Mouse (Mus musculus) layer of hippocampus, postnatal 10 days (tissue): ENCODE data around the gene Cacna1s. TPM values are rescaled to one million over a fixed set of nuclear protein-coding genes. Genes with fewer than 3 reads are reported as not detected.

Source experiments
- DNase-seq, 2 experiments: peaks; one replicate each; pipeline ENCODE4 v3.0.0; 2021; ENCODE audit warnings: low spot score in 2 of 2
- long read RNA-seq: library from polyadenylated mRNA; stranded (forward); transcript quantifications from one replicate; pipeline ENCODE4 v2.0.0, GENCODE M21; 2023
- total RNA-seq, 2 experiments: library from RNA; stranded (reverse); gene quantifications; 2 replicates each; pipeline ENCODE4 v1.2.3; 2021

The Cacna1s gene
- 1 to 10 TPM in 1 of 2 experiments, under 1 TPM in 1; 0.80 to 1.3 TPM for total RNA-seq
- long read RNA-seq, partial matches to known transcripts: 0 of 1 reads
- long read RNA-seq, other reads (novel, unspliced or antisense): 0 of 1 reads

DNA sequence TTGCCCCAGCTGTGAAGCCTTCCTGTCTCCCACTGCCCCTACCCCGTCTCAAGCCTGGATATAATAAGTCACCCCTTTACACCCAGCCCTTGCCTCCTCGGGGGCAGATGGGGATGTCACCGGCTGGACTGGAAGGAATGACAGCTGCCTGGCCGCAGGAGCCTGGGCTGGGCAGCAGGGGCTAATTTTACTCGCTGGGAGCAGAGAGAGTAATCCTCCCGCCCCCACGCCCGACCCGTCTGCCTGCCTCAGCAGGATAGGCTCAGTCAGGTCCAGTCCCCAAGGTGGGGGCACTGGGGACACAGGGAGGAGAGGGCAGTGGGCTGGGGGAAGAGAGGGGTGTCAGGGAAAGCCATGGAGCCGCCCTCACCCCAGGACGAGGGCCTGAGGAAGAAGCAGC is at the start of gene Cacna1s:
TSS of gene Cacna1s (plus strand) at position 204 of the 400 bp plus-strand sequence.
- no peak for DNase-seq

GRCm38 (mm10) chr1:136006292-136006748 is 46.2 kb upstream of the Cacna1s start, which contains the start of gene Igfn1:
Gene Igfn1 (minus strand): TSS chr1:136006342.
- no peak for DNase-seq

DNA sequence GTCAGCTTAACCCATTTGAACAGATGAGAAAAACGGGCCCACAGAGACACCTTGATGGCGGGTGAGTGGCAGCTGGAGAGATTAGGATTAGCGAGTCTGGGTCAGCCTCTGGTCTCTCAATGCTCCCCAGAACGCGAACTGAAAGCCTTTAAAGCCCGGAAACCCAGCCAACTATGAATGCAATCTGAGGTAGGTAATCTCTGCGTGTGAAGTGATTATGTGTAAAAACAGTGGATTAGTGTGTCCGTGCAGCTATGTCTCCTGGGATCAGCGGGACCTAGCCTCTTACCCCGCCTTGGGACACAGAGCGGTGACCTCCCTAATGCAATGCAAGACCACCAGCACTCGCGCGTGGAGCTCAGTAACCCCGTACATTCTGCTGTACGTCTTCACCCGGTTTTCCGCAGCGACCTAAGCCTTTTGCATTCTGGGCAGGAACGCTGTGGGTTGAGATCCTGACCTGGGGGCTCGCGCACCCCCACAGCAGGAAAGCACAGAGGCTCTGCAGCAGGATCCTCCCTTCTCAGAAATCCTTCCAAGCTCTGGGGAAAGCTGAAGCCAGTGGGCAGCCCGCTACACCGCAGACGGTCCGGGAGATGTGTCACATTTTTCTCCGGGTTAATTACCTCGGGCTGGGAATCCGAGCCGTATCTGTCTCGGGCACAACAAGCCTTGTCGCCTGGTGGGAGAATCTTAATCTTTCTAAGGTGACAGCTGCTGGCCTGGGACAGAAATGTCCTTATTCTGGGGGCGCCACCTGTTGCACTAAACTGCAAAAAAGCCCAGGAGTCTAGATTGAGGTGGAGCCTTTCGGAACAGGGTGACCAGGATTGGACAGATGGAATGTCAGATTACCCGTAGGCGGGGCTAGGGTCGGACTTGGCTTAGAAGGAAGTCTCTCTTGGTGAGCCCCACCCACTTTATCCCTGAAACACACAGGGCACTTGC is 45.1 kb upstream of the Cacna1s start, which contains the start of gene Tmem9:
TSS of gene Tmem9 (plus strand) at position 940 of the 948 bp plus-strand sequence.
- DNase-seq: peak; percentile 59 to 71

GRCm38 (mm10) chr1:136008159-136008533 is 44.4 kb upstream of the Cacna1s start:
- DNase-seq: no peak

DNA sequence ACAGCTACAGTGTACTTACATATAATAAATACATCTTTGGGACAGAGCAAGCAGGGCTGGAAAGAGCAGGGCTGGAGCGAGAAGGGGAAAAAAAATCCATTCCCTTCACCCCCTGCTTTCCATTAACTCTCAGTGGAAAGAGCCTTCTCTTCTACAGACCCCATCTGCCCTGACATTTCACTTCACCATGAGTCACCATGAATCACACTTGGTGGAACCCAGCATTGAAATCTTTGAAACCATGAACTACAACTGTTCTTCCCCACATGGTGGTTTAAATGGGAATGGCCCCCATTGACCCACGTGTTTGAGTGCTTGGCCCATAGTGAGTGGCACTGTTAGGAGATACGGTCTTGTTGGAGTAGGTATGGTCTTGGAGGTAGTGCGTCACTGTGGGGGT is 42.3 kb upstream of the Cacna1s start:
- no peak for DNase-seq

DNA sequence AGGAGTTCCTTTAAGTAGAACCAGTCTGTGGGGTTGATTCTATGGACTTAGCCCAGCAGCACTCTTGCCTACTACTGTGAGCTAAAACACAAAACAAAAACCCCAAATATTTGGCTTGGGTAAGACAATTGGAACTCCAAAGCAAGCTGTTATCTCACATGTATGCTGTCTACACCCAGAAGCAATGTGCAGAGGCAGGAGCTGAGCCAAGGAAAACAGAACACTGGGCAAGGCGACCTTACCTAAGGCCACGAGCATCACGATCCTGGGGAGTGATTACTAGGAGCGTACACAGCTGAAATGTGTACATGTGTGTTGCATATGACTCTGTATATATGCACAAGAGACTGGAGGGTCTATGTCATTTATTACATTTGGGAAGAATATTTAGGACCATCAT is 39.0 kb upstream of the Cacna1s start:
- DNase-seq: no peak

- no peak for DNase-seq
These were observed 37.6 kb upstream of the Cacna1s start for GRCm38 (mm10) chr1:136014796-136015502.

DNA sequence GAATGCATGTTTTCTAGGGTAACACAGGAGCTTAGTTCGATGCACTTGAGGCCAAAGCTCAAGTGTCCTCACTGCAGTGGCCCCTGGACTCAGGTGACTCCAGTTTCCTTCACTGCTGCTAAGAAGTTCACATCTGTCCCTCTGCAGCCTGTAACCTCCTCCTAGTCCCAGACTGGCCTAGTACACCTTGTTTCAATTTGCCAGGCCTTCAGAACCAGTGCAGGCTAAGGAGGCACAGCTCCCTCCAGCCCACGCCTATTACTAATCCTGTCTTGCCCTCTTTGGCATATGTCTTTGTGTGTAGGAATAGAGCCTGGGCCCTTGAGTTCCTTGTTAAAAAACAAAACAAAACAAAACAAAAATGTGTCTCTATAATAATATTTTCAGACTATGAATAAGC is 35.2 kb upstream of the Cacna1s start:
- no peak for DNase-seq

GRCm38 (mm10) chr1:136017907-136018313 is 34.6 kb upstream of the Cacna1s start:
- peak; percentile 93 to 94 for DNase-seq

GRCm38 (mm10) chr1:136018390-136019189 is 34.0 kb upstream of the Cacna1s start:
- DNase-seq: peak in 1 of 2 experiments; percentile 35

- DNase-seq: no peak
These were observed 22.3 kb upstream of the Cacna1s start for GRCm38 (mm10) chr1:136030201-136030600.

DNA sequence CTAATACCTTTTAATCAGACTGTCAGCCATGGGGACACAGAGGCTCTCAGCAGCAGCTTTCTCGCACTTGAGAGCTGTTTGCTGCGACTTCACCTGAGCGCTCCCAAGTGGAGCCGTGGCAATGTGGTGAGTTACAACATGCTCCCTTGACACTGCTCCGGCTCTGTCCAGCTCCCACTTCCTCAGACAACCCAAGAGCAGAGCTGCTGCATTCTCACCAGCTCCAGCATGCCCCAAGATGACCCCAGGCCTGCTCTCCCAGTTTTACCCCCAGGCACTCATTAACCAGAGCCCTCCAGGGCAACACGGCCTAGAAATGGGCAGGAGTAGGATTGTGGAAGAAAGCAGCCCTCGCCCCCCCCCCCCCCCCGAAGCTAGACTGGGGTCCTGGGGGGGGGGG is 20.9 kb upstream of the Cacna1s start:
- no peak for DNase-seq

GRCm38 (mm10) chr1:136032961-136033360 is 19.6 kb upstream of the Cacna1s start:
- no peak for DNase-seq

DNA sequence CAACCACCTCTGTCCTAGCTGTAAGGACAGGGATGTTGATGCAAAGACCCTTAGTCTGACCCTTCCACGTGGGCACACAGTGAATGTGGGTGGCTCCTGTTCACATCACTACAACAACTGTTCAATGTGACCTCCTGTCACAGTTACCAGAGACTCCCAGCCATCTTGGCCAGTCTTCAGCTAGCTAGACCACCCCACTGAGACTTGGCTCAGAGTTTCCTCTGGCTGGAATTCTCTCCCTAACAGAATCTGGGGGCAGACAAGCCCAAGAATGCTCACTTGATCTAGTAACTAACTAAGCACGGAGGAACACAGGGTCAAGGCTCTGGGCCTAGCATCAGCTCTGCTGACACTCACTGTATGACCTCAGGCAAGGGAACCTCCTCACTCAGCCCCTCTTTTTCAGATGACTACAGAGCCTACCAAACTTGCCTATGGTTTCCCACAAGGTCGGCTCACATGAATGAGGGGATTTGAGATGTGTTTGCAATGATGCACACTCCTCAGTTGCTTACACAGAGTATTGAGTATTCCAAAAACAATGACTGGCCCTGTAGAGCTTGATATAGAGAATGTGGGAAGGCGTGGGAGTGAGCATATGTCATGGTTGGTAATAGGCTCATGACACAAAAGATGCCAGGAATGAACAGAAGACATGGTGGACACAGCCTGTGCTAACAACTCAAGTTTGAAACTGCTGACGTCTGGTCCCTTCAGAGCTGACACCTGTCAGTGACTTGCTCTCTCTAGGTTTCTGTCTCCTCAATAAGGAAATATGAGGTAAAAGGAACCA is 13.6 kb upstream of the Cacna1s start:
- DNase-seq: no peak

- no peak for DNase-seq
These were observed 12.1 kb upstream of the Cacna1s start for GRCm38 (mm10) chr1:136040452-136040851.

DNA sequence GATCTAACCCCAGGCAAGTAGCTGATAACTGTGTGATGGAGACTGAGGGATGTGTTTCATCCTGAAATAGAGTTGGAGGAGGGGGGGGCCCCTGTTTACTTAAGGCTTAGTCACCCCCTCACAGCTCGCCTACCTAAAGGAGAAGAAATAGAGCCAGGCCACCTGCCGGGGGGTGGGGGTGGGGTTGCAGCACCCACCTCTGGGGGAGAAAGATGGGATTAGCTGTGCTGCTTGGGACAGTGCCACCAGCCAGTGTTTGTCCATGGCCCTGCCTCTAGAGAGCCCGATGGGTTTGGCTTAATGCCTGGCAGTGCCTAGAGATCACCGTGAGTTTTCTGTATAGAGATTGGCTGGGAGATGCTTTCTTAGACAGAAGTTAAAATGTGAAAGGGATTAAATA is 11.7 kb upstream of the Cacna1s start:
- no peak for DNase-seq

- DNase-seq: peak; percentile 79 to 80
These were observed 6.8 kb upstream of the Cacna1s start for GRCm38 (mm10) chr1:136045774-136046173.

- DNase-seq: peak in 1 of 2 experiments; percentile 54
These were observed 5.1 kb upstream of the Cacna1s start for GRCm38 (mm10) chr1:136047432-136047831.

DNA sequence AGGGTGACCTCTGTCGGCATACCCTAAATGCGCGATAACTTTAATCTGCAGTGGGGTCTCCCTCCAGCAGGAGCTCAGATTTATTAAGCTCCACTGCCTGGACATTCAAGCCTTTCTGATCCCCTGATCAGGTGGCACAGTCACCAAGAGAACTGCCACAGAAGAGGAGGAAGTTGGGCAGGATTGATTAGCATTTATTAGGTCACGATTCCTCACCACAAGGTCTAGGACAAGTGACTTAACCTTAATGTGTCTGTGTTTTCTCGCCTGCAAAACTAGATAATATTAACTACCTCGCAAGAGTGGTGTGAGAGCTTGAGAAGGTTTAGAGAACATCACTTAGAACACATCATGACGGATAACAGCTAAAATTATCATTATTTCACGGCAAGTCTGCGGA is 4.7 kb upstream of the Cacna1s start:
- no peak for DNase-seq
